Mouse (Mus musculus) B cell, adult 67 days (primary cell): Measurements from ENCODE around the gene Nmnat2. TPM values are rescaled to one million over a fixed set of nuclear protein-coding genes. Genes with fewer than 3 reads are reported as not detected.

Experiments used
- total RNA-seq, 2 experiments: library from RNA; stranded (reverse); gene quantifications; 4 replicates each; pipeline ENCODE4 v1.2.4; 2023

The Nmnat2 gene
- not detected for total RNA-seq

GRCm38 (mm10) chr1:152954821-152955523 is at the start of gene Nmnat2:
Nmnat2 (plus strand) TSS chr1:152954993.

Other genes starting within 250 kb of the Nmnat2 start
- gene Apobec4, start 204.4 kb upstream of the Nmnat2 start, total RNA-seq = not detected
- 10 to 100 TPM; 29.1 to 34.4 TPM for gene Rgl1, start 188.6 kb upstream of the Nmnat2 start, total RNA-seq
- 100 to 1,000 TPM; 386 to 390 TPM for gene Arpc5, start 188.5 kb upstream of the Nmnat2 start, total RNA-seq
- gene Ncf2, start 154.8 kb upstream of the Nmnat2 start, total RNA-seq = 100 to 1,000 TPM; 249 to 272 TPM
- gene Smg7, start 52.3 kb upstream of the Nmnat2 start, total RNA-seq = 100 to 1,000 TPM; 154 to 172 TPM
- gene Lamc2, start 231.5 kb downstream of the Nmnat2 start, total RNA-seq = not detected